Mouse (Mus musculus): ENCODE measurements around the gene E2f7. TPM values are rescaled to one million over a fixed set of nuclear protein-coding genes. Genes with fewer than 3 reads are reported as not detected.

Gene E2f7
- total RNA-seq, 1 experiment from 2014 or later, result not detected

DNA sequence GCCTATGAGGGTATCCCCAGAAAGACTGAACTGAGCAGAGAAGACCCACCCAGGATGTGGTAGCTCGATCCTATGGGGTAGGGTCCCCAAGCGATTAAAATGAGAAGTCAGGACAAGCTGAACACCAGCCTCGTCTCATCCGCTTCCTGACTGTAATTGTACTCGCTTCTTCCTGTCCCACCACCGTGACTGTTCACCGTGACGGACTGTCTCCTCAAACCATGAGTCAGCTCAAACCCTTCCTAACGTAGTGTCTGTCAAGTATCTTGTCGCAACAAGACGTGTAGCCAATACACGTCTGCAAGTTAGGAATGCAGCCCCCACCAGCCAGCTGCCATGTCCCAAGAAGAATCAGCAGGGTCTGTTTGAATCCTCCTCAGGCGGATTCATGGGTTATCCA lies 18.2 kb downstream of the E2f7 start:
- no peak for ATAC-seq (ENCODE audit: extremely low read depth, insufficient number of reproducible peaks, low FRiP score, poor library complexity, severe bottlenecking)

GRCm38 (mm10) chr10:110769538-110769937 lies 24.3 kb downstream of the E2f7 start:
- ATAC-seq (ENCODE audit: extremely low read depth, insufficient number of reproducible peaks, low FRiP score, poor library complexity, severe bottlenecking), result no peak

DNA sequence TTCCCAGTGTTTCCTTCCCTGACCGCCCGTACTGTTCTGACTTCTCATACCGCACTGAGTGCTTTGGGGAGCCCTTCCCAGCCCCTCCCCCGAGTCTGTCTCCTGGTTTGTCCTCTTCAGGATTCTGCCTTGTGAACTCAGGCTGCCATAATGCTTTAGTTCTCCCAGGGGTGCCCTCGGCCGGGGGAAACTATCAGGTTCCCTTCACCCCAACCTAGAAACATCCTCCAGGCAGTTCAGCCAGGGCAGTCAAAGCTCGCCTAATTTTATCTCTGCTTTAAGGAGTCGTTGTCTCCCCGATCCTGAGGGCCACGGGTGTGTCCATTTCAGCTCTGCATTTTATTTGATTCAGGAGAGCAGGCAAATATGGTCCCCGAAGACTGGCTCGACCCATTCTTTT lies 28.0 kb downstream of the E2f7 start:
- ATAC-seq (ENCODE audit: extremely low read depth, insufficient number of reproducible peaks, low FRiP score, poor library complexity, severe bottlenecking), result no peak

DNA sequence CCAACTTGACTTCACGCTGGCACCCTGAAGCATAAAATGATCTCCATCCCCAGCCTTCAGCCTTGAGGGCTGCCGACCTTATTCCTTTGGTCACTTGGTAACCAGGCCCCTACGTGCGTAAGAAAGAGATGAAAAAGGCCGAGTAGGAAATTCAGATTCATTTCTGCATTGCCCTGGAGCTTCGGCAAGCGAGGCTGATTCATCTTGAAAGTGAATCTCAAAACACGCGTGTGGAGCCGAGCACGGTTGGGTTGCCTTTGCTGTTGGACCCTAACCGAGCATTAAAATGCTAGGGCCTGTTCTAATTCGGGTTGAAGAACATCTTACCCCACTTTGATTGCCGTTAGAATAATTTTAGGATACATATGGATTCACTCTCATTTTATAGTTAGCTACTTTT lies 28.6 kb downstream of the E2f7 start:
- no peak for ATAC-seq (ENCODE audit: extremely low read depth, insufficient number of reproducible peaks, low FRiP score, poor library complexity, severe bottlenecking)

DNA sequence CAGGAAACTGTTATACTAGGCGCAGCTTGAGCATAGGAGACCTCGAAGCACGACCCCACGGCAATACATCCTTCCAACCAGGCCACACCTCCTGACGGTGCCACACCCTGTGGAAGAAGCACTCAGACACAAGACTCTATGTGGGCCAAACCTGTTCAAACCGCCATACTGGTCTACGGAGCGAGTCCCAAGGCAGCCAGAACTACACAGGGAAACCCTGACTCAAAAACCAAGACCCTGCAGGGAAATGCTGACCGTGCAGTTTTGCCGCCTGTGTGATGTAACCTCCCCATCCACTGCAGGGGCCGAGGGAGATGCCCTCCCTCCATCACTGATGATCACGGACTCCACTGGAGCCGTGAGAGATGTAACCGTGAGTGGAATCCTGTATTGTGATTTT lies 36.5 kb downstream of the E2f7 start:
- ATAC-seq (ENCODE audit: extremely low read depth, insufficient number of reproducible peaks, low FRiP score, poor library complexity, severe bottlenecking), result no peak

DNA sequence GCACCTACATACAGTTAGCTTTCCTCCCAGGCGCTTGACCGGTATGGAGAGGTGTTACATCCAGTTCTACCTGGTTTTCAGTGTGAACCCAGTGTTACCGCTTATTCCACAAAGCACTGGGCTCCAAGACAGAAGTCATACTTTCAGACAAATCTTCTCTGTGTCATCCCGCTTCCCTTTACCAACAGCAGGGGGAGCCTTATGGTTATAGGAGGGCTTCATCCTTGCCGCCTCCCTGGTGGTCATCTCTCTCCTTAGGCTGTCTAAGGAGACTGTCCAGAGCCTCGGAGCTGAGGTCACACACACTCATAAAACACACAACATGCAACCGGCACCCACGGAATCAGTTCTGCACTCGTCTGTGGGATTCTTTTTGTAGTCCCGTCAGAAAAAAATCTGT lies 37.4 kb downstream of the E2f7 start:
- no peak for ATAC-seq (ENCODE audit: extremely low read depth, insufficient number of reproducible peaks, low FRiP score, poor library complexity, severe bottlenecking)

- ATAC-seq (ENCODE audit: extremely low read depth, insufficient number of reproducible peaks, low FRiP score, poor library complexity, severe bottlenecking), result 0 out of 2 replicates have a peak, but pooled peaks have one; percentile 11
These were observed 43.0 kb downstream of the E2f7 start for GRCm38 (mm10) chr10:110788049-110788752.

DNA sequence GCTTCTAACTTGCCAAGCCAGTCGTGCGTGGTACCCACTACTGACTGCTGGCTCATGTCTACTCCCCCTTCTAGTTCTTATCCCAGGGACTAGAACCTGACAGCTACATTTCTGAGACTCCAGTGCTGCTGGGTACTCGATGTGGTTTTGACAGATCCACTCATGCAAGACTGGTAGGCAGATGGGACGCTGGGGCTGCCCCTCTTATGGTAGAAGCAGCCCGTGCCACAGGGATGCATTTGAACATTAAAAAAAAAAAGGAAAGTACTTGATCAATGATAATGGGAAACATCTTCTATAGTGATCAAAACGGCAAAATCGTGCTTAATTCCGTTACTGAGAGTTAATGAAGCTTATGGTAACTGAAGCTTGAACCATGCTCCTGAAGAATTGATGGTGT lies 44.4 kb downstream of the E2f7 start:
- ATAC-seq (ENCODE audit: extremely low read depth, insufficient number of reproducible peaks, low FRiP score, poor library complexity, severe bottlenecking), result no peak

DNA sequence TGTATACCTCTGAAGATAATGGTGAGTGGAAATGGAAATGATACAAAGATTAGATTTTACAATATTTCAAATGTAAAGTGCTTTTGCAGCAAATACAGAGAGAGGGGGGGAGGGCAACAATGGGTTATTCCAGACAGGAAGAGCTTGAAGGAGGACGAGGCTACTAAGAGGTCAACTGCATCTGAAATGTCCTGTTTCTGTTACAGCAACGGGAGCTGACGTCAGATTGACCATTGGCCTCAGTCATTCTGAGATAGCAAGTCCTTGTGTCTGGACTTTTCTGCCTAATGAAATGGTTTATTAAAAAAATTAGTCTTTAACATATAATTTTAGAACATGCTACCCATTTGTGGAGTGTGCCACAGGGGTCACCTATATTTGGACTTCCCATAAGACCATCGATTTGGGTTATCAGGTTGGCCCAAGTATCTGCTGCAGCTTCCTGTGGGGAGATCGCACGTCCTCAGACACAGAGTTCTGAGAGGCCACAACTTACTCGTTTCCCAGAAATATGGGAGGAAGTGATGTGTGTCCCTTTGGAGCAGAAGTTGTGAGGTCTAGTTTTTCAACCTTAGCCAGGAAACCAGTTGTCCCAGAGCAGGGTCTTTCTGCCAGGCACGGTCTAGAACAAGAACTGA lies 48.0 kb downstream of the E2f7 start:
- ATAC-seq (ENCODE audit: extremely low read depth, insufficient number of reproducible peaks, low FRiP score, poor library complexity, severe bottlenecking), result no peak

DNA sequence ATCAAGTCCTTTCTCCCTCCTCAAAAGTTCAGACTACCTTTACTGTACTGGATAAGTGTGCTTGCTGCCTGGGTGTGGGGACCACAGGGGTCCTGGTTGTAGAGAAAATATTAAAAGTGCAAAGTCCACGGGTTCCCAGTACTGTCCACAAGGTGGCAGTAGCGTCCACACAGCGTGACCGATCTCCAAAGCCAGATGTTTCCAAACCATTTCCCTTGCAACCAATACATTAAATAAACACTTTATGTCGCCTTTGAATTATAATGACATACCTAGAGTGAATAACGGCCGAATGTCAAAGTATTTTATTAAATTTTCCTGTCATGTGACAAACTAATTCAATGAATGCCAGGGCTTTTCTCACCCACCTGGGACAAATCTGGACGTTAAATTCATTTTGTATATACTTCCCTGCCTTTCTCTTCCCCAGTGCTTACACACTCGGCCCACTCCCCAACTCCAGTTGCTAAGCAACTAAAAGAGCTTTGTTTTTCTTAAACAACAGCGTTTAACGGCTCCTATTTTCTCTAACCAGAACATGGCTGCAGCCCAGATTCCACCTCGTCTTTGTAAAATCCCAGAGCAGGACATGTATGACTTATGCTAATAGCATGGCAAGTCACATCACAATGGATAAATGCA lies 49.4 kb downstream of the E2f7 start:
- ATAC-seq (ENCODE audit: extremely low read depth, insufficient number of reproducible peaks, low FRiP score, poor library complexity, severe bottlenecking), result peak; percentile 78

DNA sequence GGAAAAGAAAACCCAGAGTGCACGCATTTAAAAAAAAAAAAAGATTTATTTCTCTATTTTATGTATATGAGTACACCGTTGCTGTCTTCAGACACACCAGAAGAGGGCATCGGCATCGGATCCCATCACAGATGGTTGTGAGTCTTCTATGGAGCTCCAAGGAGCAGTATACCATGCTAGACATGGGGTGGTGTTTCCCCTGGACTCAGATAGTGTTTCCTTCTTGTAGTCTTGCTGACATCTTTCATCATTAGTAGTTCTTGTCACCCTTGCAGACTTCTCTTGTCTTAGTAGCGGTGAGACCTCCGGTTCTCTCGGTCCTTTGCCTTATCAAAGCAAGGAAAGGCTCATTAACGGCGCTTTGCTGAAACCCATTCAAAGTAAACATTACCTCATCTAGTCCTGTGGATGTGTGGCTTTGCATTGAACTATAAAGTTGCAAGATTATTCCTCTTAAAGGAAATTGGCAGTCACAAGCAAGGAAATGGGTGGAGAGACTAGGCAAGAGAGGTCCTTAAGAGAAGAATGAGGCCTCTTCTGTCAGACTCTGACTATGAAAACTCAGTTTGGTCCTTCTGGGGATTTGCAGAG lies 50.1 kb downstream of the E2f7 start:
- ATAC-seq (ENCODE audit: extremely low read depth, insufficient number of reproducible peaks, low FRiP score, poor library complexity, severe bottlenecking), result no peak

- ATAC-seq (ENCODE audit: extremely low read depth, insufficient number of reproducible peaks, low FRiP score, poor library complexity, severe bottlenecking), result no peak
These were observed 56.1 kb downstream of the E2f7 start for GRCm38 (mm10) chr10:110801296-110801695.

GRCm38 (mm10) chr10:110804279-110805024 lies 59.2 kb downstream of the E2f7 start:
- ATAC-seq (ENCODE audit: extremely low read depth, insufficient number of reproducible peaks, low FRiP score, poor library complexity, severe bottlenecking), result no peak

DNA sequence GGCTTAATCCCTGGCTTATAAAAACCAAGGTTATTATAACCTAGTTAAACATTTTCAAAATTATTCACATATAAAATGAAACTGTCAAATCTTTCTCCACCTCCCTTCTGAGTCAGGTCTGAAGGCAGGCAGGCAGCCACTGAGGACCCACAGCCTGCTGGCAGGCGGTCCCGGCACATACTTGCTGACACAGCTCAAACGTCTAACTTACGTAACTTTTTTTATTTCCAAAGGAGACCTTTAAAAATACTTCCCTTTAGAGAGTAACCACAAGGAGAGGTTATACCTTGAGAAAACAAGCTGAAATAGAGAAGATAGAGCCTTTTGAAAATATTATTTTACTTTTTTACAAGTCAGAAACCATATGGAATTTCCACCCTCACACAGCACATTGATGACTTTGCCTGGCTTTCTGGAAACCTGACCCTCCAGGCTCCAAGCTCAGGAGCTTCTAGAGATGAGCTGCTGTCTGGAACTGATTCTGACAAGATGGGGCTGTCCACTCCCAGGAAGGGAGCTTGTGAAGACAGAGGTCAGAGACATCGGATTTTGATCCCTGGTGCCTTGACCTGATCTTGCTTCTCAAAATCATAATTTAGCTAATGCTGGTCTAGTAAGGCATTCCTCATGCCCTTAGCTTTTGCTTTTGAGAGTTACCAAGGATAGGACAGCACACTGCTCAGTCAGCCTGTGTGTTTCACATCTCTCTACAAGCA lies 59.9 kb downstream of the E2f7 start:
- ATAC-seq (ENCODE audit: extremely low read depth, insufficient number of reproducible peaks, low FRiP score, poor library complexity, severe bottlenecking), result no peak

- no peak for ATAC-seq (ENCODE audit: extremely low read depth, insufficient number of reproducible peaks, low FRiP score, poor library complexity, severe bottlenecking)
These were observed 61.2 kb downstream of the E2f7 start for GRCm38 (mm10) chr10:110806471-110806870.

DNA sequence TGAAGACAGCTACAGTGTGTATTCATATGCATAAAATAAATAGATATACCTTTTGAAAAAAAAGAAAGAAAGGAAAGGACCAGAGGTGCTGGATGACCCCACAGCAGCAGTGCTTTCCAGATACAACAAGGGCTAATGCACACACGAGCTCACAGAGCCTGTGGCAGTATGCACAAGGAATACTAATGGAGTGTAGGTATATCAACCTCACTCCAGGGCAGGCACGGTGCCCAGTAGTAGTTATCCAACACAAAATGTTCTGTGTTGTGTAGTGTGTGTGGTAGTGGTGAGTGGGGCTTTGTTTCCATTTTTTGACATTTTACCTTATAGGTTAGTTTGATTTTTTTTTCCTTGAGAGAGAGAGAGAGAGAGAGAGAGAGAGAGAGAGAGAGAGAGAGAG lies 65.3 kb downstream of the E2f7 start:
- ATAC-seq (ENCODE audit: extremely low read depth, insufficient number of reproducible peaks, low FRiP score, poor library complexity, severe bottlenecking), result no peak

DNA sequence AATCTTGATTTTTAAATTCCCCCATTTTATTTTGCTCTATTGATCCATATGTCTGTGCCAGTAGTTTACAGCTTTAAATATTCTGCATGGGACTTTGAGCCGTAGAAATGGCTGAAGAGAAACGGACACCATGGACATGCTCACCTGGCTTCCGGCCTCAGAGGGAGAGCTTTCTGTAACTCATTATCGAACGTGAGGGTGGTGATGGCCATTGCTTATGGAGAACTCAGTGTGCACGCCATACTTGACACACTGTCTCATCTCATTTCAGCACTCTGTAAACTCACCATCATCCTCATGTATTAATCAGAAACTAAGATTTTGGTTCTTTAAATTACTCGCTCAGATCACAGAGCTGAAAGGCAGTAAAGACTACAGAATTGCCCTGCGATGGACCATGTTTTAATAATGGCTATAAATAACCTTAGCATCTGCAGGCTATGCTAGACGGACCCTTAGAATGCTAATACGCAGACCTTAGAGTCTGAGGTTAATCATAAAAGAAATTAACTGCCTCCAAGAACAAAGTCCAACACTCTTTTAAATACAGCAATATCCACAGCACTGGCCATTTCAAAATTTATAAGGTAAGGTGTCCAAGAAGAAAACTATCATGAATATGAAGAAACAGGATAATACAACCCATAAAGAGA lies 66.1 kb downstream of the E2f7 start:
- no peak for ATAC-seq (ENCODE audit: extremely low read depth, insufficient number of reproducible peaks, low FRiP score, poor library complexity, severe bottlenecking)

GRCm38 (mm10) chr10:110811862-110812225 lies 66.6 kb downstream of the E2f7 start:
- ATAC-seq (ENCODE audit: extremely low read depth, insufficient number of reproducible peaks, low FRiP score, poor library complexity, severe bottlenecking), result no peak
